Mouse (Mus musculus) forebrain, embryonic 16.5 days (tissue): Measurements from ENCODE around the gene Slc38a11. TPM values are rescaled to one million over a fixed set of nuclear protein-coding genes. Genes with fewer than 3 reads are reported as not detected.

Experiments
- ATAC-seq: fragments of 200-750 bp; cut with Nextera tagmentation; 2 replicates; pipeline ENCODE4 v1.8.0; 2017; ENCODE audit warnings: mild to moderate bottlenecking, moderate library complexity
- H3K27ac ChIP-seq: fragments of 300-500 bp; sonication (generic); 2 replicates; pipeline ENCODE4 v1.5.1; 2014; ENCODE audit warnings: low read length, control low read depth
- H3K27me3 ChIP-seq: fragments of 300-500 bp; sonication (generic); replicated peaks from 2 replicates; pipeline ENCODE4 v1.6.1; 2014; ENCODE audit warnings: low read length; ENCODE audit not compliant: control insufficient read depth, insufficient read depth
- H3K36me3 ChIP-seq: fragments of 300-500 bp; sonication (generic); 2 replicates; pipeline ENCODE4 v1.6.1; 2014; ENCODE audit not compliant: control insufficient read depth, insufficient read depth
- H3K4me1 ChIP-seq: fragments of 300-500 bp; sonication (generic); replicated peaks from 2 replicates; pipeline ENCODE4 v1.6.1; 2014; ENCODE audit warnings: low read length; ENCODE audit not compliant: control insufficient read depth, insufficient read depth
- H3K4me2 ChIP-seq: fragments of 300-500 bp; sonication (generic); 2 replicates; pipeline ENCODE4 v1.6.1; 2014; ENCODE audit warnings: mild to moderate bottlenecking, low read length, control low read depth
- H3K4me3 ChIP-seq: fragments of 300-500 bp; sonication (generic); replicated peaks from 2 replicates; pipeline ENCODE4 v1.5.1; 2014; ENCODE audit warnings: mild to moderate bottlenecking, low read length, control low read depth
- H3K9ac ChIP-seq: fragments of 300-500 bp; sonication (generic); replicated peaks from 2 replicates; pipeline ENCODE4 v1.6.1; 2014; ENCODE audit warnings: low read depth, low read length, control low read depth
- H3K9me3 ChIP-seq: fragments of 300-500 bp; sonication (generic); 2 replicates; pipeline ENCODE4 v1.6.1; 2016; ENCODE audit warnings: low read length; ENCODE audit not compliant: control insufficient read depth
- WGBS: fragments of 180-500 bp; shearing (Covaris S2); extraction: QIAGEN DNeasy Blood & Tissue Kit; methylation state at CpG from one replicate; pipeline ENCODE4 v1.1.7; 2014; 5-methylcytosine and 5-hydroxymethylcytosine counted together
- polyA plus RNA-seq: library from polyadenylated mRNA; unstranded; fragments of >200 nt; fragmentation: Nextera tagmentation; extraction: Ambion mirVana; gene quantifications from 2 replicates; pipeline ENCODE4 v1.2.1, GENCODE M21; 2015

The Slc38a11 gene
- 1.1 and 1.2 TPM in 2 replicates for polyA plus RNA-seq

GRCm38 (mm10) chr2:65363828-65364497 lies at the start of gene Slc38a11:
Gene Slc38a11 (minus strand): TSS chr2:65364034.
- H3K9me3 ChIP-seq, result no peaks in the 10 kb centered on the region
- H3K4me3 ChIP-seq, result peak within 1 kb of the TSS; percentile 34
- H3K4me2 ChIP-seq, result peak within 1 kb of the TSS; percentile 60
- H3K9ac ChIP-seq, result peak within 1 kb of the TSS; percentile 46
- no peaks in the 10 kb centered on the region for H3K36me3 ChIP-seq
- no peak within 1 kb of the TSS for H3K27ac ChIP-seq
- WGBS, result 4% methylated on average over 18 of the region's 18 CpGs
- no peaks in the 10 kb centered on the region for H3K27me3 ChIP-seq
- H3K4me1 ChIP-seq, result peaks cover 6% of the 10 kb centered on the region
- ATAC-seq, result peak; percentile 88

- whole genome bisulfite sequencing, result 69% methylated on average over 2 of the region's 2 CpGs
- Histone ChIP-seq H3K4me3 (no peak overlapping the region), H3K4me2 (no peak overlapping the region), H3K9ac (no peak overlapping the region), H3K36me3 (no peaks in the 10 kb centered on the region), H3K27me3 (no peaks in the 10 kb centered on the region), H3K4me1 (no peaks in the 10 kb centered on the region), H3K9me3 (no peaks in the 10 kb centered on the region), H3K27ac (no peak overlapping the region)
- no peak for ATAC-seq
Observed at GRCm38 (mm10) chr2:65407110-65407509, 43.3 kb upstream of the Slc38a11 start.

- H3K9ac ChIP-seq, result no peak overlapping the region
- ATAC-seq, result no peak
- H3K36me3 ChIP-seq, result no peaks in the 10 kb centered on the region
- WGBS, result 90% methylated on average over 1 of the region's 1 CpGs
- H3K27ac ChIP-seq, result no peak overlapping the region
- H3K4me1 ChIP-seq, result no peaks in the 10 kb centered on the region
- no peaks in the 10 kb centered on the region for H3K27me3 ChIP-seq
- H3K4me2 ChIP-seq, result no peak overlapping the region
- no peaks in the 10 kb centered on the region for H3K9me3 ChIP-seq
- no peak overlapping the region for H3K4me3 ChIP-seq
Observed at GRCm38 (mm10) chr2:65405407-65405806, 41.6 kb upstream of the Slc38a11 start.

GRCm38 (mm10) chr2:65402001-65402400 lies 38.2 kb upstream of the Slc38a11 start:
- Histone ChIP-seq H3K27me3 (no peaks in the 10 kb centered on the region), H3K4me1 (no peaks in the 10 kb centered on the region), H3K9ac (no peak overlapping the region), H3K4me3 (no peak overlapping the region), H3K36me3 (no peaks in the 10 kb centered on the region), H3K4me2 (no peak overlapping the region), H3K27ac (no peak overlapping the region), H3K9me3 (no peaks in the 10 kb centered on the region)
- WGBS, result 83% methylated on average over 5 of the region's 5 CpGs
- no peak for ATAC-seq

GRCm38 (mm10) chr2:65399938-65400337 lies 36.1 kb upstream of the Slc38a11 start:
- no peaks in the 10 kb centered on the region for H3K9me3 ChIP-seq
- no peak overlapping the region for H3K27ac ChIP-seq
- H3K4me2 ChIP-seq, result no peak overlapping the region
- no peak for ATAC-seq
- no peak overlapping the region for H3K9ac ChIP-seq
- WGBS, result 81% methylated on average over 5 of the region's 5 CpGs
- H3K27me3 ChIP-seq, result no peaks in the 10 kb centered on the region
- H3K4me3 ChIP-seq, result no peak overlapping the region
- H3K36me3 ChIP-seq, result no peaks in the 10 kb centered on the region
- H3K4me1 ChIP-seq, result no peaks in the 10 kb centered on the region

- Histone ChIP-seq H3K9ac (no peak overlapping the region), H3K4me1 (no peaks in the 10 kb centered on the region), H3K9me3 (no peaks in the 10 kb centered on the region), H3K27ac (no peak overlapping the region), H3K4me3 (no peak overlapping the region), H3K4me2 (no peak overlapping the region), H3K36me3 (no peaks in the 10 kb centered on the region), H3K27me3 (no peaks in the 10 kb centered on the region)
- WGBS, result 22% methylated on average over 3 of the region's 3 CpGs
- ATAC-seq, result peak; percentile 78
Observed at GRCm38 (mm10) chr2:65396128-65396527, 32.3 kb upstream of the Slc38a11 start.

GRCm38 (mm10) chr2:65393061-65393460 lies 29.2 kb upstream of the Slc38a11 start:
- H3K9me3 ChIP-seq, result no peaks in the 10 kb centered on the region
- H3K36me3 ChIP-seq, result no peaks in the 10 kb centered on the region
- 62% methylated on average over 4 of the region's 4 CpGs for WGBS
- H3K27ac ChIP-seq, result no peak overlapping the region
- H3K4me1 ChIP-seq, result no peaks in the 10 kb centered on the region
- H3K27me3 ChIP-seq, result no peaks in the 10 kb centered on the region
- no peak overlapping the region for H3K9ac ChIP-seq
- H3K4me2 ChIP-seq, result no peak overlapping the region
- no peak overlapping the region for H3K4me3 ChIP-seq
- no peak for ATAC-seq

- ATAC-seq, result no peak
- Histone ChIP-seq H3K36me3 (no peaks in the 10 kb centered on the region), H3K9ac (no peak overlapping the region), H3K27ac (no peak overlapping the region), H3K4me3 (no peak overlapping the region), H3K4me1 (no peaks in the 10 kb centered on the region), H3K27me3 (no peaks in the 10 kb centered on the region), H3K4me2 (no peak overlapping the region), H3K9me3 (no peaks in the 10 kb centered on the region)
- WGBS, result 92% methylated on average over 6 of the region's 6 CpGs
Observed at GRCm38 (mm10) chr2:65391322-65391721, 27.5 kb upstream of the Slc38a11 start.

GRCm38 (mm10) chr2:65384815-65385214 lies 21.0 kb upstream of the Slc38a11 start:
- Histone ChIP-seq H3K27me3 (no peaks in the 10 kb centered on the region), H3K9me3 (no peaks in the 10 kb centered on the region), H3K27ac (no peak overlapping the region), H3K9ac (no peak overlapping the region), H3K4me3 (no peak overlapping the region), H3K4me1 (no peaks in the 10 kb centered on the region), H3K4me2 (no peak overlapping the region), H3K36me3 (no peaks in the 10 kb centered on the region)
- WGBS, result 92% methylated on average over 6 of the region's 6 CpGs
- no peak for ATAC-seq

- Histone ChIP-seq H3K27me3 (no peaks in the 10 kb centered on the region), H3K4me1 (no peaks in the 10 kb centered on the region), H3K36me3 (no peaks in the 10 kb centered on the region), H3K27ac (no peak overlapping the region), H3K9me3 (no peaks in the 10 kb centered on the region), H3K4me2 (no peak overlapping the region), H3K9ac (no peak overlapping the region), H3K4me3 (no peak overlapping the region)
- WGBS, result 36% methylated on average over 4 of the region's 4 CpGs
- ATAC-seq, result no peak
Observed at GRCm38 (mm10) chr2:65382485-65382884, 18.7 kb upstream of the Slc38a11 start.
